Mouse (Mus musculus) forebrain, embryonic 15.5 days (tissue): ENCODE results near the gene Lrig1. TPM values are rescaled to one million over a fixed set of nuclear protein-coding genes. Genes with fewer than 3 reads are reported as not detected.
A peak's percentile ranks its signal among the peaks of the same experiment; 100 is the strongest.

Source experiments
- ATAC-seq: fragments of 200-750 bp; cut with Nextera tagmentation; replicated peaks from 2 replicates; pipeline ENCODE4 v1.8.0; 2017; ENCODE audit warnings: mild to moderate bottlenecking, moderate TSS enrichment, moderate library complexity
- H3K27ac ChIP-seq: fragments of 300-500 bp; sonication (generic); replicated peaks from 2 replicates; pipeline ENCODE4 v1.5.1; 2015; ENCODE audit warnings: mild to moderate bottlenecking, inconsistent platforms
- H3K27me3 ChIP-seq: fragments of 300-500 bp; sonication (generic); 2 replicates; pipeline ENCODE4 v1.6.1; 2015; ENCODE audit warnings: inconsistent platforms
- H3K36me3 ChIP-seq: fragments of 300-500 bp; sonication (generic); 2 replicates; pipeline ENCODE4 v1.6.1; 2015; ENCODE audit warnings: mild to moderate bottlenecking, inconsistent platforms
- H3K4me1 ChIP-seq: fragments of 300-500 bp; sonication (generic); 2 replicates; pipeline ENCODE4 v1.6.1; 2015; ENCODE audit warnings: inconsistent platforms
- H3K4me2 ChIP-seq: fragments of 300-500 bp; sonication (generic); replicated peaks from 2 replicates; pipeline ENCODE4 v1.6.1; 2015; ENCODE audit warnings: mild to moderate bottlenecking, inconsistent platforms
- H3K4me3 ChIP-seq: fragments of 300-500 bp; sonication (generic); 2 replicates; pipeline ENCODE4 v1.5.1; 2015; ENCODE audit warnings: mild to moderate bottlenecking, inconsistent platforms
- H3K9ac ChIP-seq: fragments of 300-500 bp; sonication (generic); replicated peaks from 2 replicates; pipeline ENCODE4 v1.6.1; 2015; ENCODE audit warnings: mild to moderate bottlenecking, inconsistent platforms
- H3K9me3 ChIP-seq: fragments of 300-500 bp; sonication (generic); 2 replicates; pipeline ENCODE4 v1.6.1; 2016; ENCODE audit warnings: inconsistent platforms
- WGBS: fragments of 180-500 bp; shearing (Covaris S2); methylation state at CpG from one replicate; pipeline ENCODE4 v1.1.7; 2015; ENCODE audit warnings: mixed read lengths; 5-methylcytosine and 5-hydroxymethylcytosine counted together
- polyA plus RNA-seq: library from polyadenylated mRNA; unstranded; fragments of >200 nt; fragmentation: Nextera tagmentation; extraction: Ambion mirVana; gene quantifications from 2 replicates; pipeline ENCODE4 v1.2.1, GENCODE M21; 2015

Gene Lrig1
- polyA plus RNA-seq, 1 experiment from 2014 or later = 9.8 TPM

- H3K4me3 ChIP-seq = no peak overlapping the region
- peaks cover 52% of the 10 kb centered on the region for H3K4me1 ChIP-seq
- no peak overlapping the region for H3K9ac ChIP-seq
These were observed 18.3 kb downstream of the Lrig1 start for GRCm38 (mm10) chr6:94681446-94682269.

DNA sequence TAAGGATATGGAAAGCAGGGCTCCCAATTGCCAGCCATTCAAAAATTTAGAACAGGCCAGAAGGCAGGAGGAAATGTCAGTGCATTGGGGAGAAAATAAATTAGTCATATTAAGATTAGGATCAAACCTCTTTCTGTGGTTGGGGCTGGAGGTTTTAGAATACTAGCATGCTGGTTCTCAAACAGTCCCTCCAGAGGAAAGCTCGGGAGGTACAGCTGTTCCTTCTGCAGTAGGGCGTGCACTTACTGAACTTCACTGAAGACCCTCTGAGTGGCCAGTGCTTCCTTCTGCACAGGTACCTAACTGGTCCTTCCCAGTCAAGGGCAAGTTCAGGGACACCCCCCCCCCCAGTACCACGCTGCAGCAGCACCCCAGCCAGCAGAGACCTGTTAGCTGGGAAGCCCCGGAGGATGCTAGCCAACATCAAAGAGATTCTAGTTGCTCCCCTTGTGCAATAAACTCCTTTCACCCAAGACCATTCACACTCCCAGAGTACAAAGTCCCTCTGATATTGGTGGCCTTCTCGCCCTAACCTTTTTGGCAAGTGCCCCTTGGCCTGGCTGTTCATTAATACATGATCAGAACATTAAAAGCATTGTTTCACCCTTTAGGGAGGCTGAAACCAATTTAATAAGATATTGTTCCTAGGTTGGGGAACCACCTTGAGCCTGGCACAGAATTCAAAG lies 19.1 kb downstream of the Lrig1 start:
- Histone ChIP-seq H3K9ac (no peak overlapping the region), H3K4me1 (peaks cover 58% of the 10 kb centered on the region), H3K4me2 (no peak overlapping the region), H3K9me3 (no peaks in the 10 kb centered on the region), H3K36me3 (no peaks in the 10 kb centered on the region), H3K27ac (no peak overlapping the region), H3K27me3 (no peaks in the 10 kb centered on the region), H3K4me3 (no peak overlapping the region)
- no peak for ATAC-seq
- 37% methylated on average over 5 of the region's 5 CpGs for WGBS

More at GRCm38 (mm10) chr6:94681446-94682269, 18.3 kb downstream of the Lrig1 start:
- H3K27me3 ChIP-seq = no peaks in the 10 kb centered on the region
- no peaks in the 10 kb centered on the region for H3K9me3 ChIP-seq
- H3K4me2 ChIP-seq = peak overlapping the region; percentile 16; the same call in 1 of the 2 replicates
- peak overlapping the region; percentile 57 for H3K27ac ChIP-seq
- H3K36me3 ChIP-seq = no peaks in the 10 kb centered on the region
- 26% methylated on average over 15 of the region's 15 CpGs for WGBS
- ATAC-seq = peak; percentile 51; the same call in 1 of the 2 replicates

DNA sequence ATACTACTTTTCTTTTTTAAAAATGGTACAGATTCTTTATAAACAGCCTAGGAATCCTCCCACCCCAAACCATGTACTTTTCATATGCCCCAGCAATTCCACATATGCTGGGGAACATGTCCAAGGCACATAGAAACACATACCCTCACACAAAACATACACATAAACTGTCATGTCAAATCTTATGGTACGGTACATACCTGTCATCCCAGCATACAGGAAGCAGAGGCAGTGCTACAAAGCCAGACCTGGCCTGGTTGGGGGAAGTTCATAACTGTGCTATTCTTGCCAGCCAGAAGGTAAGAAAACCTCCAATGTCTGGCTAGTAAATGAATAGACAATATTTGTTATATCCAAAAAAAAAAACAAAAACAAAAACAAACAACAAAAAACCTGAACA lies 20.7 kb downstream of the Lrig1 start:
- Histone ChIP-seq H3K4me2 (no peak overlapping the region), H3K36me3 (no peaks in the 10 kb centered on the region), H3K4me3 (no peak overlapping the region), H3K27ac (no peak overlapping the region), H3K27me3 (no peaks in the 10 kb centered on the region), H3K9ac (no peak overlapping the region), H3K4me1 (peaks cover 45% of the 10 kb centered on the region), H3K9me3 (no peaks in the 10 kb centered on the region)
- no peak for ATAC-seq
- WGBS = 89% methylated on average over 1 of the region's 1 CpGs

DNA sequence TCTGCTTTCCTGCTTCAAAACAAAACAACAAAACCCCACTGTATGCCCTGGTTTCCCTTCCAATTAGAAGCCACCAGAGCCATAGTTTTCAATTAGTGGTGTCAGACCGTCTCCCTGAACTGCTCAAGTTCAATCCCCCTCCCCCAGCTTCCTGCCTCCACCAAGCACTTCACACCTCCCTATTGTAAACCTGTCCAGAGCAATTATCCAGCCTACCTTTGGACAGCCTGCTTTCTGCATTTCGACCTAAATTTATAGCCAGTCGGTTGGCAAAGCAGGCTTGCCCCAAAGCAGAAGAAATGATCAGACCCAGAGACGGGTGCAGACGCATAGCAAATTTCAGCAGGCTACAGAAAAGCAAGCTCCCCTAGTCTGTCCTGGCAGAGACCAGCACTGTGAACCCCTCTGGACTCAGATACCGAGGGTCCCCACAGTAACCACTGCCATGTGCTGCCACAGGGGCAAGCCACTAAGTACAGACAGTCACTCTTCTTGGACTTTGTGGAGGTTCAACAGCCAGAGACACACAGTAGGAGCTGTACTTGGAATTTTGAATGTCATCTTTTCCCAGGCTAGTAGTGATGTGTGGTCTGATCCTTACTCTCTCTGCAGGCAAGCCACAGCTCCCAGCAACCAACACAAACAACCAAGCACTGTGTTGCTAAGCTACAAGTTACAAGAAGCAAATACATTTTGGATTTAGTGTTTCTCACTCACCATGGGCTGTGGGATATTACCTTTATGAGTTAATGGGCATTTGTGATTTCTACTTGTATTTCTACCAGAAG lies 21.4 kb downstream of the Lrig1 start:
- H3K27ac ChIP-seq = no peak overlapping the region
- H3K9me3 ChIP-seq = no peaks in the 10 kb centered on the region
- no peak for ATAC-seq
- H3K9ac ChIP-seq = no peak overlapping the region
- no peak overlapping the region for H3K4me3 ChIP-seq
- no peaks in the 10 kb centered on the region for H3K27me3 ChIP-seq
- H3K4me1 ChIP-seq = peaks cover 50% of the 10 kb centered on the region
- no peaks in the 10 kb centered on the region for H3K36me3 ChIP-seq
- H3K4me2 ChIP-seq = no peak overlapping the region
- WGBS = 17% methylated on average over 6 of the region's 6 CpGs

- no peaks in the 10 kb centered on the region for H3K9me3 ChIP-seq
- ATAC-seq = no peak
- H3K4me1 ChIP-seq = peaks cover 52% of the 10 kb centered on the region
- H3K27me3 ChIP-seq = no peaks in the 10 kb centered on the region
- H3K9ac ChIP-seq = no peak overlapping the region
- 36% methylated on average over 3 of the region's 3 CpGs for WGBS
- H3K4me3 ChIP-seq = no peak overlapping the region
- no peak overlapping the region for H3K27ac ChIP-seq
- no peak overlapping the region for H3K4me2 ChIP-seq
- H3K36me3 ChIP-seq = no peaks in the 10 kb centered on the region
These were observed 22.5 kb downstream of the Lrig1 start for GRCm38 (mm10) chr6:94677448-94677847.

- H3K36me3 ChIP-seq = no peaks in the 10 kb centered on the region
- WGBS = 78% methylated on average over 3 of the region's 3 CpGs
- H3K4me1 ChIP-seq = peaks cover 46% of the 10 kb centered on the region
- no peak overlapping the region for H3K27ac ChIP-seq
- no peaks in the 10 kb centered on the region for H3K9me3 ChIP-seq
- no peak overlapping the region for H3K9ac ChIP-seq
- H3K4me2 ChIP-seq = no peak overlapping the region
- H3K4me3 ChIP-seq = no peak overlapping the region
- no peaks in the 10 kb centered on the region for H3K27me3 ChIP-seq
- no peak for ATAC-seq
These were observed 23.1 kb downstream of the Lrig1 start for GRCm38 (mm10) chr6:94676840-94677239.

DNA sequence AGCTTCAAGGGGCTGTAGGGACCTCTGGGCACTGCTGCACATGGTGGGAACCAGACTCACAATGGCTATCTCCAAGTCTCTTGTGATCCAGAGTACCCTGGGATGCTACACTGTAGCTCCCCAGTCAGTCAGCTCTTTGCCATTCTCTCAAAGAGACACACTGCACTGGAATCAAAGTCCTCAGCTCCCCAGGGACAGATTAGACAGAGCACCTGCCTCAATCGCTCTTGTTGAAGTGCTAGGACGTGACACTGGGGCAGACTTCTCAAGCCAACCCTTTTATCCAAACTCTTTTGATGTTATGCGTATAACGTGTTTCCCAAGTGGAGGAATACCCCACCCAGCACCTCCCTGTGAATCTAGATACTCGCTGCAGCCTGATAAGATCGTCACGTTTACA lies 23.7 kb downstream of the Lrig1 start:
- H3K27ac ChIP-seq = no peak overlapping the region
- H3K4me1 ChIP-seq = peaks cover 41% of the 10 kb centered on the region
- no peak overlapping the region for H3K4me3 ChIP-seq
- 48% methylated on average over 7 of the region's 7 CpGs for WGBS
- ATAC-seq = no peak
- H3K9me3 ChIP-seq = no peaks in the 10 kb centered on the region
- no peaks in the 10 kb centered on the region for H3K27me3 ChIP-seq
- H3K36me3 ChIP-seq = no peaks in the 10 kb centered on the region
- no peak overlapping the region for H3K9ac ChIP-seq
- H3K4me2 ChIP-seq = no peak overlapping the region

DNA sequence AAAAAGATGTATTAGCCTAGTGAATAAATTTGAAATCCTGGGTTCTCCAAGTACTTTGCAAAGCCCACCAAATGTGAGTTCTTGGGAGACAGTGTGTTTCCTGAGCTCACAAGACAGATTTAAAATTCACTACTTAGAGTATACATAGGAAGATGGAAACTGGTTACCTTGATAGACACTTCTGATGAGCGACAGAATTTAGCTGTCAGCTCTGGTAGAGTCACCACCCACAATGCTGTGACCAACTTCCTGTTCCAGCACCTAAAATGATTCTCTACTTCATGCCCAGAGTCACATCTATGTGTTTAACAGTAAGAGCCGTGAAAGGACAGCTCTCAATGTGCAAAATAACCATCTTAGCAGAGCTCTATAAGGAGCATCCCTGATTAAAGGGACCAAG lies 27.5 kb downstream of the Lrig1 start:
- no peak for ATAC-seq
- H3K27me3 ChIP-seq = no peaks in the 10 kb centered on the region
- WGBS = 85% methylated on average over 2 of the region's 2 CpGs
- H3K9me3 ChIP-seq = no peaks in the 10 kb centered on the region
- H3K9ac ChIP-seq = no peak overlapping the region
- peaks cover 42% of the 10 kb centered on the region for H3K4me1 ChIP-seq
- no peak overlapping the region for H3K4me2 ChIP-seq
- H3K4me3 ChIP-seq = no peak overlapping the region
- no peak overlapping the region for H3K27ac ChIP-seq
- no peaks in the 10 kb centered on the region for H3K36me3 ChIP-seq

- ATAC-seq = no peak
- Histone ChIP-seq H3K4me2 (no peak overlapping the region), H3K27me3 (no peaks in the 10 kb centered on the region), H3K9me3 (no peaks in the 10 kb centered on the region), H3K9ac (no peak overlapping the region), H3K36me3 (no peaks in the 10 kb centered on the region), H3K27ac (no peak overlapping the region), H3K4me3 (no peak overlapping the region), H3K4me1 (peaks cover 36% of the 10 kb centered on the region)
- 32% methylated on average over 6 of the region's 6 CpGs for WGBS
These were observed 30.6 kb downstream of the Lrig1 start for GRCm38 (mm10) chr6:94669370-94669769.

- WGBS = 9% methylated on average over 13 of the region's 13 CpGs
- no peak overlapping the region for H3K27ac ChIP-seq
- ATAC-seq = peak; percentile 51
- no peak overlapping the region for H3K4me3 ChIP-seq
- no peaks in the 10 kb centered on the region for H3K27me3 ChIP-seq
- H3K4me2 ChIP-seq = peak overlapping the region; percentile 28
- no peaks in the 10 kb centered on the region for H3K9me3 ChIP-seq
- H3K36me3 ChIP-seq = no peaks in the 10 kb centered on the region
- H3K4me1 ChIP-seq = peaks cover 27% of the 10 kb centered on the region
- no peak overlapping the region for H3K9ac ChIP-seq
These were observed 31.6 kb downstream of the Lrig1 start for GRCm38 (mm10) chr6:94668204-94668863.

- ATAC-seq = no peak
- Histone ChIP-seq H3K4me1 (peaks cover 27% of the 10 kb centered on the region), H3K27ac (no peak overlapping the region), H3K36me3 (no peaks in the 10 kb centered on the region), H3K4me2 (no peak overlapping the region), H3K4me3 (no peak overlapping the region), H3K9ac (no peak overlapping the region), H3K9me3 (no peaks in the 10 kb centered on the region), H3K27me3 (no peaks in the 10 kb centered on the region)
- WGBS = 53% methylated on average over 4 of the region's 4 CpGs
These were observed 32.8 kb downstream of the Lrig1 start for GRCm38 (mm10) chr6:94667131-94667530.
